In the genomic region with DNA sequence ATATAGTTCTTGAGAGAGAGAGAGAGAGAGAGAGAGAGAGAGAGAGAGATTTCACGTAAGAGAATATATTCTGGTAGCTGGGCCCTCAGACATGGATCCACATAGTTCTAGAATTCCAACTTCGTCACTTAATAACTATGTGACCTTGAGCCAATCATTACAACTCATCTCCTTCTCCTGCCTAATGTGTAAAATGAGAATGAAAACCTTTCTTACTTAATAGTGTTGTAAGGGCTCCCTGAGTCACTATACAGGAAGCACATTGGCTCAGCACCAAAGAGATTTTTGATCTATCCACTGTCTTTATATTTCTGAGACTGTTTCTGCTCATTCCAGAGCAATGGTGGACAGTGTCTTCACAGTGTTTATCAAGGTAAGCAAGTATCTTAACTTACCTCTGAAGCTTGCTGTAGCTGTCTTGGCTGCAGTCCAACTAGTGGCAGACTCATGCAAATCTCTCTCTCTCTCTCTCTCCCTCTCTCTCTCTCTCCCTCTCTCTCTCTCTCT, we compare ENCODE assay signal across 19 mouse cellular contexts. TPM values are rescaled to one million over a fixed set of nuclear protein-coding genes. Genes with fewer than 3 reads are reported as not detected.
"Had no signal": no experiment of that assay in that cellular context is flagged by ENCODE, and none has a peak within 500 bp of the region (broad histone marks: within the 10 kb centered on the region; RNA-seq: fewer than 3 reads in every experiment).

No protein-coding gene starts in this region.

- H3K9me3 ChIP-seq: limb, embryonic 10.5 days; liver, embryonic 12.5 days; liver, embryonic 15.5 days; midbrain, embryonic 13.5 days; stomach, embryonic 15.5 days had no signal

- DNase-seq: kidney, adult 9 months; kidney, postnatal 14 days; kidney, postnatal 4 days; liver; lung, adult 2 months; right cerebral cortex, adult 18-20 months; right cerebral cortex, postnatal 14 days; spleen, adult 18-20 months; thymus, postnatal 25 days had no signal

- H3K27me3 ChIP-seq: limb, embryonic 13.5 days; liver, embryonic 12.5 days; liver, embryonic 15.5 days; midbrain, embryonic 13.5 days; stomach, embryonic 15.5 days had no signal

- H3K36me3 ChIP-seq: limb, embryonic 10.5 days; limb, embryonic 13.5 days; liver, embryonic 12.5 days; liver, embryonic 15.5 days; midbrain, embryonic 13.5 days; stomach, embryonic 15.5 days had no signal

- H3K9ac ChIP-seq: limb, embryonic 13.5 days; liver, embryonic 12.5 days; liver, embryonic 15.5 days; midbrain, embryonic 13.5 days; stomach, embryonic 15.5 days had no signal

- H3K27ac ChIP-seq: limb, embryonic 10.5 days; limb, embryonic 13.5 days; liver, embryonic 12.5 days; liver, embryonic 15.5 days; macrophage; midbrain, embryonic 13.5 days; stomach, embryonic 15.5 days had no signal

- H3K4me3 ChIP-seq: limb, embryonic 10.5 days; limb, embryonic 13.5 days; liver, embryonic 12.5 days; liver, embryonic 15.5 days; midbrain, embryonic 13.5 days; stomach, embryonic 15.5 days had no signal

- H3K4me1 ChIP-seq: limb, embryonic 10.5 days; limb, embryonic 13.5 days; liver, embryonic 12.5 days; liver, embryonic 15.5 days; midbrain, embryonic 13.5 days; stomach, embryonic 15.5 days had no signal

- H3K4me2 ChIP-seq: limb, embryonic 13.5 days; liver, embryonic 12.5 days; liver, embryonic 15.5 days; midbrain, embryonic 13.5 days; stomach, embryonic 15.5 days had no signal

- ATAC-seq: liver, embryonic 12.5 days; midbrain, embryonic 13.5 days; midbrain, embryonic 16.5 days had no signal

RNA-seq across cellular contexts. Expression of a gene that starts 36.4 kb away (rescaled TPM):
- total RNA-seq: megakaryocyte, adult 5-6 weeks; monocyte, adult 5-6 weeks had no signal
- polyA plus RNA-seq: macrophage had no signal
